Mouse (Mus musculus) liver, postnatal 0 days (tissue): ENCODE measurements around the gene Atrn.

Experiments
- CTCF ChIP-seq: sonication (generic); IDR thresholded peaks from 2 replicates; pipeline ENCODE4 v1.5.1; 2016; ENCODE audit warnings: antibody characterized with exemption, low read depth
- EP300 ChIP-seq: IDR thresholded peaks from 2 replicates; pipeline ENCODE4 v1.6.1; 2016; ENCODE audit warnings: antibody characterized with exemption, low read depth, mild to moderate bottlenecking

DNA sequence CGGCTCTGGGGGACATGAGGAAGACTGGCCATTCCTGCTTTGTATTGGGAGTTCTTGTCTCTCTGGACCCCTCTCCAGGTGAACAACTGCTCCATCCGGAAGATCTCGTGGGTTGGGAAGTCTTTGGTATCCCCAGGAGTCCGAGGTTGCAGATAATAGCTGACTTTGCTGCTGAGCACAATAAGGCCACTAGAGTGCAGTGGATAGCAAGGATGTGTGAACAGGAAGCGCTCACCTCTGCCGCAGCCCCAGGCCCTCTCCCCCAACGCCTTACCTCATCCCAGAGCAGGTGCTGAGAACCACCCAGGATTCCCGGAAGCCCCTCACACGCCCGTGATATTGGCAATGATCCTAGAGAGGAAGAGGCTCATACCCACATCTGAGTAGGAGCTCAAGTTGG is 149.9 kb downstream of the Atrn start:
- TF ChIP-seq EP300: no peak
- peak; percentile 72 for TF ChIP-seq CTCF
